Mouse (Mus musculus) cerebellum, postnatal 10 days (tissue): ENCODE data around the gene Ppp2r2d.
A peak's percentile ranks its signal among the peaks of the same experiment; 100 is the strongest.

Source experiments
- DNase-seq, 2 experiments: peaks; one replicate each; pipeline ENCODE4 v3.0.0; 2021; ENCODE audit warnings: mixed read lengths in 2 of 2

Gene Ppp2r2d

GRCm38 (mm10) chr7:138845544-138846391 is at the start of gene Ppp2r2d, which contains the start of gene Mapk1ip1:
Ppp2r2d (plus strand) TSS chr7:138846079.
Mapk1ip1 (minus strand) TSS chr7:138846273.
- DNase-seq = peak; percentile 99

- DNase-seq = no peak
Observed at GRCm38 (mm10) chr7:138803386-138803785, 42.5 kb upstream of the Ppp2r2d start.

GRCm38 (mm10) chr7:138807146-138807545 is 38.7 kb upstream of the Ppp2r2d start:
- no peak for DNase-seq

- peak; percentile 53 to 68 for DNase-seq
Observed at GRCm38 (mm10) chr7:138813213-138813875, 32.5 kb upstream of the Ppp2r2d start.

- DNase-seq = peak; percentile 56 to 61
Observed at GRCm38 (mm10) chr7:138818314-138818713, 27.6 kb upstream of the Ppp2r2d start.

GRCm38 (mm10) chr7:138824423-138824822 is 21.5 kb upstream of the Ppp2r2d start:
- DNase-seq = peak; percentile 44 to 50

- peak in 1 of 2 experiments; percentile 42 for DNase-seq
Observed at GRCm38 (mm10) chr7:138824995-138825756, 20.7 kb upstream of the Ppp2r2d start.

GRCm38 (mm10) chr7:138827812-138828211 is 18.1 kb upstream of the Ppp2r2d start:
- DNase-seq = peak; percentile 88 to 90

- DNase-seq = peak; percentile 29 to 49
Observed at GRCm38 (mm10) chr7:138835028-138835427, 10.9 kb upstream of the Ppp2r2d start.

- DNase-seq = peak; percentile 89
Observed at GRCm38 (mm10) chr7:138840594-138841021, 5.3 kb upstream of the Ppp2r2d start.

- DNase-seq = no peak
Observed at GRCm38 (mm10) chr7:138841436-138842151, 4.3 kb upstream of the Ppp2r2d start.

- peak in 1 of 2 experiments; percentile 26 for DNase-seq
Observed at GRCm38 (mm10) chr7:138843421-138843820, 2.5 kb upstream of the Ppp2r2d start.

GRCm38 (mm10) chr7:138845111-138845510 is 768 bp upstream of the Ppp2r2d start:
- DNase-seq = no peak

- DNase-seq = no peak
Observed at GRCm38 (mm10) chr7:138846502-138846991, 668 bp downstream of the Ppp2r2d start.

- DNase-seq = peak; percentile 25 to 28
Observed at GRCm38 (mm10) chr7:138847316-138848027, 1.6 kb downstream of the Ppp2r2d start.

- no peak for DNase-seq
Observed at GRCm38 (mm10) chr7:138848028-138848920, 2.4 kb downstream of the Ppp2r2d start.

GRCm38 (mm10) chr7:138850083-138850482 is 4.2 kb downstream of the Ppp2r2d start:
- no peak for DNase-seq

- no peak for DNase-seq
Observed at GRCm38 (mm10) chr7:138853417-138854031, 7.6 kb downstream of the Ppp2r2d start.

GRCm38 (mm10) chr7:138854201-138854600 is 8.3 kb downstream of the Ppp2r2d start:
- DNase-seq = no peak

GRCm38 (mm10) chr7:138856670-138857069 is 10.8 kb downstream of the Ppp2r2d start:
- DNase-seq = peak in 1 of 2 experiments; percentile 20
